In genomic region chr19:12805730-12806129, GRCm38 (mm10) we compare ENCODE assay signal across 29 mouse cellular contexts. TPM values are rescaled to one million over a fixed set of nuclear protein-coding genes. Genes with fewer than 3 reads are reported as not detected.
DNase-seq lines count a peak whose midpoint lies in the region; ATAC-seq and TF ChIP-seq lines count a peak whose summit lies in the region.
"Had no signal": no experiment of that assay in that cellular context is flagged by ENCODE, and none has a peak within 500 bp of the region (broad histone marks: within the 10 kb centered on the region; RNA-seq: fewer than 3 reads in every experiment).

No protein-coding gene starts in this region.

- ATAC-seq in monocyte, adult 5-6 weeks (replicated peaks; ENCODE audit: insufficient number of reproducible peaks, low FRiP score, low TSS enrichment, poor library complexity, severe bottlenecking), result peak; percentile 59; the same call in 1 of the 2 replicates
- ATAC-seq in erythroblast, adult 5-6 weeks (replicated peaks; ENCODE audit: low FRiP score, poor library complexity, severe bottlenecking), result no peak
- ATAC-seq: forebrain, embryonic 13.5 days; hindbrain, postnatal 0 days; midbrain, embryonic 16.5 days had no signal

- intact Hi-C loops in gastrocnemius, postnatal 36 days (cut with DNase I), result loop anchor here (5.0 kb wide), 1 partner anchor 283 kb away; no protein-coding TSS in a partner anchor

- H3K4me3 ChIP-seq in liver, adult 2 months (ENCODE audit: insufficient read depth, low read depth, low read length), result no peak overlapping the region
- H3K4me3 ChIP-seq in bone marrow macrophage, adult 2 months (ENCODE audit: insufficient read depth, low read length), result no peak overlapping the region
- H3K4me3 ChIP-seq: embryonic facial prominence, embryonic 10.5 days; forebrain, embryonic 13.5 days; heart, embryonic 10.5 days; hindbrain, embryonic 10.5 days; layer of hippocampus, adult 2 months; limb, embryonic 15.5 days had no signal

- H3K4me1 ChIP-seq in liver, adult 2 months (ENCODE audit: control insufficient read depth, insufficient read depth, low read length), result peaks cover 5% of the 10 kb centered on the region; the same call in 1 of the 2 replicates
- H3K4me1 ChIP-seq in bone marrow macrophage, adult 2 months (ENCODE audit: control insufficient read depth, insufficient read depth, low read length), result peaks cover 25% of the 10 kb centered on the region
- H3K4me1 ChIP-seq: embryonic facial prominence, embryonic 10.5 days; forebrain, embryonic 13.5 days; heart, embryonic 10.5 days; hindbrain, embryonic 10.5 days; limb, embryonic 15.5 days had no signal

- TF ChIP-seq CTCF in liver, adult 2 months (IDR thresholded peaks at IDR 0.05; ENCODE audit: low read depth, low read length), result no peak
- no peak for TF ChIP-seq CTCF in bone marrow macrophage, adult 2 months (IDR thresholded peaks at IDR 0.05; ENCODE audit: low read depth, low read length)

- H3K36me3 ChIP-seq in liver, adult 2 months (ENCODE audit: control insufficient read depth, insufficient read depth, low read length), result no peaks in the 10 kb centered on the region
- H3K36me3 ChIP-seq: embryonic facial prominence, embryonic 10.5 days; heart, embryonic 10.5 days; hindbrain, embryonic 10.5 days; limb, embryonic 15.5 days had no signal

- WGBS in liver, adult 2 months, result 41% methylated on average over 3 of the region's 3 CpGs

- DNase-seq in liver, adult 2 months (ENCODE audit: extremely low read depth, low read depth, low spot score), result peak; percentile 87
- no peak for DNase-seq in liver
- peak; percentile 31 for DNase-seq in A20 (ENCODE audit: low read depth, low spot score)
- no peak for DNase-seq in gastrocnemius, postnatal 36 days
- no peak for DNase-seq in urinary bladder, postnatal 14 days (ENCODE audit: low spot score)
- DNase-seq: adrenal gland, postnatal 25 days; cerebellum, adult 8-10 months; kidney, adult 2 months; kidney, postnatal 10 days; lung, embryonic 14.5 days; right cerebral cortex, adult 18-20 months had no signal

- no peak for TF ChIP-seq POLR2A in liver, adult 2 months (IDR thresholded peaks at IDR 0.05; ENCODE audit: extremely low read depth, insufficient read depth, low read length)
- TF ChIP-seq POLR2A in bone marrow macrophage, adult 2 months (IDR thresholded peaks at IDR 0.05; ENCODE audit: borderline replicate concordance, low read depth, low read length), result no peak

- H3K27me3 ChIP-seq in liver, adult 2 months (ENCODE audit: control insufficient read depth, insufficient read depth, low read length), result no peaks in the 10 kb centered on the region
- H3K27me3 ChIP-seq: forebrain, embryonic 13.5 days; limb, embryonic 15.5 days; megakaryocyte, embryonic 14.5 days had no signal

- no peak overlapping the region for H3K9ac ChIP-seq in liver, adult 2 months (ENCODE audit: low read depth, low read length)
- H3K9ac ChIP-seq: forebrain, embryonic 13.5 days; limb, embryonic 15.5 days; lung, embryonic 14.5 days had no signal

- H3K79me2 ChIP-seq in liver, adult 2 months (ENCODE audit: control insufficient read depth, insufficient read depth, low read length), result no peaks in the 10 kb centered on the region

- H3K27ac ChIP-seq in liver, adult 2 months (replicated peaks; ENCODE audit: insufficient read depth, low read depth, low read length), result 0 out of 2 replicates have a peak overlapping the region, but pooled peaks have one; percentile 19
- H3K27ac ChIP-seq in bone marrow macrophage, adult 2 months (ENCODE audit: insufficient read depth, low read depth, low read length), result 0 out of 2 replicates have a peak overlapping the region, but pooled peaks have one; percentile 8
- H3K27ac ChIP-seq: embryonic facial prominence, embryonic 10.5 days; forebrain, embryonic 13.5 days; heart, embryonic 10.5 days; hindbrain, embryonic 10.5 days; hindbrain, postnatal 0 days; layer of hippocampus, adult 2 months; limb, embryonic 15.5 days had no signal

RNA-seq across cellular contexts. Expression of gene Lpxn, which starts 9.7 kb away (rescaled TPM):
- total RNA-seq in liver, adult 2 months (2014; rRNA removed), result 2.6 and 4.4 TPM in 2 replicates
- polyA plus RNA-seq in liver, adult 2 months (2012; rRNA removed), result 0.92 and 1.2 TPM in 2 replicates
- 150 TPM in 2 replicates for polyA plus RNA-seq in bone marrow macrophage, adult 2 months (2012; ENCODE audit: insufficient read depth, insufficient read length, missing spikeins)
- 25.8 to 41.6 TPM (median 26.1 TPM) in 3 replicates for total RNA-seq in monocyte, adult 5-6 weeks (2017)
- under 1 TPM; 0.25 to 0.31 TPM for total RNA-seq in gastrocnemius, postnatal 36 days (2021)
- total RNA-seq in erythroblast, adult 5-6 weeks (2015; ENCODE audit: low replicate concordance), result 3.8 and 5.6 TPM in 2 replicates
- total RNA-seq in erythroblast, adult 5-6 weeks (2017; ENCODE audit: low replicate concordance), result 3.3 and 4.3 TPM in 2 replicates

RNA-seq across cellular contexts. Expression of gene Zfp91, which starts 9.8 kb away (rescaled TPM):
- total RNA-seq in liver, adult 2 months (2014; rRNA removed), result 35.2 and 38.7 TPM in 2 replicates
- polyA plus RNA-seq in liver, adult 2 months (2012; rRNA removed), result 11.8 and 12.3 TPM in 2 replicates
- polyA plus RNA-seq in bone marrow macrophage, adult 2 months (2012; ENCODE audit: insufficient read depth, insufficient read length, missing spikeins), result 66.9 and 74.5 TPM in 2 replicates
- total RNA-seq in monocyte, adult 5-6 weeks (2017), result 101 to 112 TPM (median 106 TPM) in 3 replicates
- total RNA-seq in gastrocnemius, postnatal 36 days (2021), result 100 to 1,000 TPM; 112 to 114 TPM
- total RNA-seq in erythroblast, adult 5-6 weeks (2015; ENCODE audit: low replicate concordance), result 21.7 and 24.5 TPM in 2 replicates
- total RNA-seq in erythroblast, adult 5-6 weeks (2017; ENCODE audit: low replicate concordance), result 34.2 and 51.3 TPM in 2 replicates

RNA-seq across cellular contexts. Expression of gene Cntf, which starts 40.3 kb away (rescaled TPM):
- 1.4 and 3.0 TPM in 2 replicates for total RNA-seq in liver, adult 2 months (2014; rRNA removed)
- 0.66 TPM in 2 replicates for polyA plus RNA-seq in liver, adult 2 months (2012; rRNA removed)
- polyA plus RNA-seq in bone marrow macrophage, adult 2 months (2012; ENCODE audit: insufficient read depth, insufficient read length, missing spikeins), result 1.3 and 2.0 TPM in 2 replicates
- 2.2 to 4.7 TPM (median 3.5 TPM) in 3 replicates for total RNA-seq in monocyte, adult 5-6 weeks (2017)
- 1 to 10 TPM; 1.5 to 3.4 TPM for total RNA-seq in gastrocnemius, postnatal 36 days (2021)
- total RNA-seq in erythroblast, adult 5-6 weeks (2015; ENCODE audit: low replicate concordance), result 7.5 TPM in 1 of 2 replicates, not detected in the other
- not detected in 2 replicates for total RNA-seq in erythroblast, adult 5-6 weeks (2017; ENCODE audit: low replicate concordance)

RNA-seq across cellular contexts. Expression of gene Gm5244, which starts 40.8 kb away (rescaled TPM):
- not detected in 2 replicates for total RNA-seq in liver, adult 2 months (2014; rRNA removed)
- not detected in 2 replicates for polyA plus RNA-seq in liver, adult 2 months (2012; rRNA removed)
- not detected in 2 replicates for polyA plus RNA-seq in bone marrow macrophage, adult 2 months (2012; ENCODE audit: insufficient read depth, insufficient read length, missing spikeins)
- total RNA-seq in monocyte, adult 5-6 weeks (2017), result 1.4 to 4.1 TPM in 2 of 3 replicates, not detected in the other
- not detected for total RNA-seq in gastrocnemius, postnatal 36 days (2021)
- not detected in 2 replicates for total RNA-seq in erythroblast, adult 5-6 weeks (2015; ENCODE audit: low replicate concordance)
- not detected in 2 replicates for total RNA-seq in erythroblast, adult 5-6 weeks (2017; ENCODE audit: low replicate concordance)
- total RNA-seq: adrenal gland, postnatal 25 days; gastrocnemius, adult 8-10 months; hindbrain, postnatal 0 days; layer of hippocampus, adult 2 months; left cerebral cortex, adult 18-20 months; left cerebral cortex, postnatal 36 days had no signal
- polyA plus RNA-seq: embryonic facial prominence, embryonic 10.5 days; forebrain, embryonic 13.5 days; frontal cortex, adult 2 months; heart, embryonic 10.5 days; heart, postnatal 0 days; hindbrain, embryonic 10.5 days; hindbrain, postnatal 0 days; kidney, adult 2 months; limb, embryonic 15.5 days; lung, embryonic 14.5 days; midbrain, embryonic 16.5 days; neural tube, embryonic 11.5 days had no signal

RNA-seq across cellular contexts. Expression of gene Olfr1444, which starts 51.4 kb away (rescaled TPM):
- total RNA-seq in liver, adult 2 months (2014; rRNA removed), result not detected in 2 replicates
- polyA plus RNA-seq in liver, adult 2 months (2012; rRNA removed), result not detected in 2 replicates
- polyA plus RNA-seq in bone marrow macrophage, adult 2 months (2012; ENCODE audit: insufficient read depth, insufficient read length, missing spikeins), result 0.72 TPM in 1 of 2 replicates, not detected in the other
- not detected in 3 replicates for total RNA-seq in monocyte, adult 5-6 weeks (2017)
- total RNA-seq in gastrocnemius, postnatal 36 days (2021), result not detected
- not detected in 2 replicates for total RNA-seq in erythroblast, adult 5-6 weeks (2015; ENCODE audit: low replicate concordance)
- not detected in 2 replicates for total RNA-seq in erythroblast, adult 5-6 weeks (2017; ENCODE audit: low replicate concordance)
- total RNA-seq: adrenal gland, postnatal 25 days; gastrocnemius, adult 8-10 months; hindbrain, postnatal 0 days; layer of hippocampus, adult 2 months; left cerebral cortex, adult 18-20 months; left cerebral cortex, postnatal 36 days had no signal
- polyA plus RNA-seq: embryonic facial prominence, embryonic 10.5 days; forebrain, embryonic 13.5 days; frontal cortex, adult 2 months; heart, embryonic 10.5 days; heart, postnatal 0 days; hindbrain, embryonic 10.5 days; hindbrain, postnatal 0 days; kidney, adult 2 months; limb, embryonic 15.5 days; lung, embryonic 14.5 days; midbrain, embryonic 16.5 days; neural tube, embryonic 11.5 days had no signal

Comparison
In these comparisons a context has a peak if more than half of its experiments do, and no peak if none do; other contexts are left out.
1. DNase-seq: peak in liver, adult 2 months (single experiment) and A20 (single experiment); none in liver (single experiment), gastrocnemius, postnatal 36 days (0 of 2) and urinary bladder, postnatal 14 days (single experiment).